Mouse (Mus musculus) erythroid progenitor cell, adult 5-6 weeks (primary cell): ENCODE results near the gene Hexdc. TPM values are rescaled to one million over a fixed set of nuclear protein-coding genes. Genes with fewer than 3 reads are reported as not detected.

Experiments
- total RNA-seq, 2 experiments: library from RNA; stranded (forward) in 1 of 2; stranded (reverse) in 1 of 2; fragments of 150-400 nt in 1 of 2; fragments of 186-747, 209-891 nt in 1 of 2; gene quantifications; 2 replicates each; pipeline versions ENCODE4 v1.2.3 to v1.2.4; 2015 to 2017; ENCODE audit warnings: low replicate concordance in 2 of 2

The Hexdc gene
- total RNA-seq, 2 experiments from 2014 or later = 0.42 to 5.8 TPM

Other genes with a start within 250 kb of the Hexdc start
- 7.6 and 27.7 TPM in 2 replicates for gene Csnk1d, start 213.1 kb upstream of the Hexdc start, total RNA-seq (2015; ENCODE audit: low replicate concordance)
- 17.3 and 26.2 TPM in 2 replicates for gene Csnk1d, start 213.1 kb upstream of the Hexdc start, total RNA-seq (2017; ENCODE audit: low replicate concordance)
- gene Cd7, start 165.0 kb upstream of the Hexdc start, total RNA-seq (2015; ENCODE audit: low replicate concordance) = 4.0 and 13.0 TPM in 2 replicates
- gene Cd7, start 165.0 kb upstream of the Hexdc start, total RNA-seq (2017; ENCODE audit: low replicate concordance) = 1.2 TPM in 1 of 2 replicates, not detected in the other
- gene Sectm1b, start 140.9 kb upstream of the Hexdc start, total RNA-seq (2015; ENCODE audit: low replicate concordance) = not detected in 2 replicates
- gene Sectm1b, start 140.9 kb upstream of the Hexdc start, total RNA-seq (2017; ENCODE audit: low replicate concordance) = not detected in 2 replicates
- gene Sectm1a, start 123.2 kb upstream of the Hexdc start, total RNA-seq (2015; ENCODE audit: low replicate concordance) = not detected in 2 replicates
- gene Sectm1a, start 123.2 kb upstream of the Hexdc start, total RNA-seq (2017; ENCODE audit: low replicate concordance) = not detected in 2 replicates
- not detected in 2 replicates for gene Tex19.2, start 85.8 kb upstream of the Hexdc start, total RNA-seq (2015; ENCODE audit: low replicate concordance)
- not detected in 2 replicates for gene Tex19.2, start 85.8 kb upstream of the Hexdc start, total RNA-seq (2017; ENCODE audit: low replicate concordance)
- gene Tex19.1, start 58.3 kb upstream of the Hexdc start, total RNA-seq (2015; ENCODE audit: low replicate concordance) = not detected in 2 replicates
- not detected in 2 replicates for gene Tex19.1, start 58.3 kb upstream of the Hexdc start, total RNA-seq (2017; ENCODE audit: low replicate concordance)
- gene Uts2r, start 44.2 kb upstream of the Hexdc start, total RNA-seq (2015; ENCODE audit: low replicate concordance) = not detected in 2 replicates
- gene Uts2r, start 44.2 kb upstream of the Hexdc start, total RNA-seq (2017; ENCODE audit: low replicate concordance) = not detected in 2 replicates
- gene Ogfod3, start 278 bp downstream of the Hexdc start, total RNA-seq (2015; ENCODE audit: low replicate concordance) = 4.3 and 8.4 TPM in 2 replicates
- gene Ogfod3, start 278 bp downstream of the Hexdc start, total RNA-seq (2017; ENCODE audit: low replicate concordance) = 1.9 and 2.1 TPM in 2 replicates
- 24.3 and 34.6 TPM in 2 replicates for gene Cybc1, start 24.9 kb downstream of the Hexdc start, total RNA-seq (2015; ENCODE audit: low replicate concordance)
- gene Cybc1, start 24.9 kb downstream of the Hexdc start, total RNA-seq (2017; ENCODE audit: low replicate concordance) = 27.3 and 47.9 TPM in 2 replicates
- gene Narf, start 32.8 kb downstream of the Hexdc start, total RNA-seq (2015; ENCODE audit: low replicate concordance) = 109 and 126 TPM in 2 replicates
- 181 and 186 TPM in 2 replicates for gene Narf, start 32.8 kb downstream of the Hexdc start, total RNA-seq (2017; ENCODE audit: low replicate concordance)
- gene Foxk2, start 55.6 kb downstream of the Hexdc start, total RNA-seq (2015; ENCODE audit: low replicate concordance) = 16.6 and 18.4 TPM in 2 replicates
- gene Foxk2, start 55.6 kb downstream of the Hexdc start, total RNA-seq (2017; ENCODE audit: low replicate concordance) = 15.8 and 32.2 TPM in 2 replicates
- gene Wdr45b, start 150.0 kb downstream of the Hexdc start, total RNA-seq (2015; ENCODE audit: low replicate concordance) = 25.2 and 30.6 TPM in 2 replicates
- gene Wdr45b, start 150.0 kb downstream of the Hexdc start, total RNA-seq (2017; ENCODE audit: low replicate concordance) = 26.9 and 33.6 TPM in 2 replicates
- gene Rab40b, start 183.8 kb downstream of the Hexdc start, total RNA-seq (2015; ENCODE audit: low replicate concordance) = not detected in 2 replicates
- 0.90 TPM in 1 of 2 replicates, not detected in the other for gene Rab40b, start 183.8 kb downstream of the Hexdc start, total RNA-seq (2017; ENCODE audit: low replicate concordance)
- gene Fn3krp, start 217.0 kb downstream of the Hexdc start, total RNA-seq (2015; ENCODE audit: low replicate concordance) = 107 and 114 TPM in 2 replicates
- 161 and 188 TPM in 2 replicates for gene Fn3krp, start 217.0 kb downstream of the Hexdc start, total RNA-seq (2017; ENCODE audit: low replicate concordance)
- 245 and 327 TPM in 2 replicates for gene Fn3k, start 230.5 kb downstream of the Hexdc start, total RNA-seq (2015; ENCODE audit: low replicate concordance)
- gene Fn3k, start 230.5 kb downstream of the Hexdc start, total RNA-seq (2017; ENCODE audit: low replicate concordance) = 308 and 310 TPM in 2 replicates
- gene Tbcd, start 247.5 kb downstream of the Hexdc start, total RNA-seq (2015; ENCODE audit: low replicate concordance) = 84.7 and 94.8 TPM in 2 replicates
- gene Tbcd, start 247.5 kb downstream of the Hexdc start, total RNA-seq (2017; ENCODE audit: low replicate concordance) = 90.7 and 125 TPM in 2 replicates